ENCODE assay signal across 16 mouse cellular contexts in genomic region chr5:72184437-72185100, GRCm38 (mm10). TPM values are rescaled to one million over a fixed set of nuclear protein-coding genes. Genes with fewer than 3 reads are reported as not detected.
A peak's percentile ranks its signal among the peaks of the same experiment; 100 is the strongest.
DNase-seq lines count a peak whose midpoint lies in the region; ATAC-seq and TF ChIP-seq lines count a peak whose summit lies in the region.
"Had no signal": no experiment of that assay in that cellular context is flagged by ENCODE, and none has a peak within 500 bp of the region (broad histone marks: within the 10 kb centered on the region; RNA-seq: fewer than 3 reads in every experiment).

No protein-coding gene starts in this region.

- peak overlapping the region; percentile 82 for H3K27ac ChIP-seq in CH12.LX (ENCODE audit: insufficient read depth, low read depth)
- H3K27ac ChIP-seq in liver, postnatal 0 days (ENCODE audit: low read depth) = peak overlapping the region; percentile 72
- no peak overlapping the region for H3K27ac ChIP-seq in forebrain, embryonic 10.5 days
- H3K27ac ChIP-seq: heart, embryonic 15.5 days; hindbrain, embryonic 15.5 days; kidney, embryonic 15.5 days; limb, embryonic 15.5 days had no signal

- H3K27me3 ChIP-seq in CH12.LX (replicated peaks) (no peaks in the 10 kb centered on the region), G1E (ENCODE audit: insufficient read depth, low read length) (no peaks in the 10 kb centered on the region)
- H3K27me3 ChIP-seq in liver, postnatal 0 days (ENCODE audit: insufficient read depth, low read length) = no peaks in the 10 kb centered on the region
- no peaks in the 10 kb centered on the region for H3K27me3 ChIP-seq in forebrain, embryonic 10.5 days (ENCODE audit: poor library complexity, severe bottlenecking)
- H3K27me3 ChIP-seq: heart, embryonic 15.5 days; hindbrain, embryonic 15.5 days; kidney, embryonic 15.5 days; limb, embryonic 15.5 days had no signal

- WGBS in liver, postnatal 0 days (ENCODE audit: insufficient replicate concordance) = 49% methylated on average over 13 of the region's 13 CpGs
- 89% methylated on average over 13 of the region's 13 CpGs for WGBS in forebrain, embryonic 10.5 days

- peak overlapping the region; percentile 82 for H3K9ac ChIP-seq in CH12.LX (ENCODE audit: insufficient read depth, low read depth)
- no peak overlapping the region for H3K9ac ChIP-seq in liver, postnatal 0 days (replicated peaks)
- H3K9ac ChIP-seq: forebrain, postnatal 0 days; heart, embryonic 15.5 days; hindbrain, embryonic 15.5 days; kidney, embryonic 15.5 days; limb, embryonic 15.5 days had no signal

- in situ Hi-C loops in CH12.LX (cut with MboI; ENCODE audit: low pct_ligation_motif_present, low pct_unique_long_range_greater_than_20kb, low sequenced_read_pairs) = no loop called here

- dilution Hi-C loops in CH12.LX (cut with MboI; ENCODE audit: extremely low pct_ligation_motif_present, extremely low pct_unique_long_range_greater_than_20kb, low sequenced_read_pairs) = no loop called here

- H3K4me1 ChIP-seq in CH12.LX (ENCODE audit: control insufficient read depth in 1 of 2, insufficient read depth in 2 of 2) (peaks cover 20 to 31% of the 10 kb centered on the region in 2 experiments), G1E (ENCODE audit: insufficient read depth, low read depth, low read length) (peaks cover 57% of the 10 kb centered on the region)
- peaks cover 36% of the 10 kb centered on the region for H3K4me1 ChIP-seq in liver, postnatal 0 days (ENCODE audit: insufficient read depth)
- H3K4me1 ChIP-seq in forebrain, embryonic 10.5 days = peaks cover 3% of the 10 kb centered on the region; the same call in 1 of the 2 replicates
- H3K4me1 ChIP-seq: heart, embryonic 15.5 days; hindbrain, embryonic 15.5 days; kidney, embryonic 15.5 days; limb, embryonic 15.5 days had no signal

- no peak; the same call in 1 of the 2 replicates for TF ChIP-seq POLR2A in CH12.LX (IDR thresholded peaks at IDR 0.05; ENCODE audit: low read depth, low read length)

- H3K36me3 ChIP-seq in CH12.LX (replicated peaks in 1 of 2; ENCODE audit: control insufficient read depth in 1 of 2, insufficient read depth in 1 of 2, low read length in 1 of 2) (no peaks in the 10 kb centered on the region), G1E (replicated peaks) (no peaks in the 10 kb centered on the region)
- no peaks in the 10 kb centered on the region for H3K36me3 ChIP-seq in liver, postnatal 0 days (replicated peaks; ENCODE audit: insufficient read depth, low read length)
- H3K36me3 ChIP-seq in forebrain, embryonic 10.5 days (replicated peaks) = no peaks in the 10 kb centered on the region
- H3K36me3 ChIP-seq: heart, embryonic 15.5 days; hindbrain, embryonic 15.5 days; kidney, embryonic 15.5 days; limb, embryonic 15.5 days had no signal

- peak; percentile 28 for ATAC-seq in G1E (ENCODE audit: extremely low read depth, insufficient number of reproducible peaks, low FRiP score, poor library complexity, severe bottlenecking)
- peak; percentile 60 for ATAC-seq in granulocyte monocyte progenitor cell, adult 5-6 weeks (replicated peaks; ENCODE audit: poor library complexity, severe bottlenecking)
- peak; percentile 53 for ATAC-seq in liver, postnatal 0 days
- ATAC-seq: forebrain, postnatal 0 days had no signal

- DNase-seq in CH12.LX (ENCODE audit: extremely low read depth) = no peak
- DNase-seq in G1E (ENCODE audit: low spot score) = peak; percentile 20
- DNase-seq in liver, postnatal 0 days = no peak
- no peak for DNase-seq in urinary bladder, postnatal 36 days (ENCODE audit: low spot score in 2 of 2)
- DNase-seq in kidney, postnatal 4 days = no peak
- no peak for DNase-seq in cerebellum, postnatal 25 days
- no peak for DNase-seq in forebrain, embryonic 10.5 days (ENCODE audit: extremely low spot score, low spot score)
- DNase-seq: forebrain, postnatal 0 days; gastrocnemius, postnatal 14 days; right cerebral cortex, postnatal 14 days had no signal

- no peak for TF ChIP-seq RAD21 in CH12.LX (IDR thresholded peaks at IDR 0.05; ENCODE audit: low read depth, low read length)

- H3K9me3 ChIP-seq in CH12.LX (replicated peaks; ENCODE audit: low read length) = no peaks in the 10 kb centered on the region
- no peaks in the 10 kb centered on the region for H3K9me3 ChIP-seq in G1E (replicated peaks)
- no peaks in the 10 kb centered on the region for H3K9me3 ChIP-seq in liver, postnatal 0 days (ENCODE audit: low read length)
- H3K9me3 ChIP-seq in forebrain, embryonic 10.5 days = no peaks in the 10 kb centered on the region
- H3K9me3 ChIP-seq: heart, embryonic 15.5 days; hindbrain, embryonic 15.5 days; kidney, embryonic 15.5 days; limb, embryonic 15.5 days had no signal

- H3K4me2 ChIP-seq in CH12.LX (ENCODE audit: insufficient read depth, low read depth, poor library complexity, severe bottlenecking) = peak overlapping the region; percentile 87
- H3K4me2 ChIP-seq in liver, postnatal 0 days (ENCODE audit: low read depth, low read length) = peak overlapping the region; percentile 64
- H3K4me2 ChIP-seq: heart, embryonic 15.5 days; hindbrain, embryonic 15.5 days; kidney, embryonic 15.5 days; limb, embryonic 15.5 days had no signal

- no peak for TF ChIP-seq EP300 in CH12.LX (IDR thresholded peaks at IDR 0.05; ENCODE audit: low read length)
- TF ChIP-seq EP300 in liver, postnatal 0 days (IDR thresholded peaks at IDR 0.05; ENCODE audit: low read depth) = no peak

- H3K79me2 ChIP-seq in CH12.LX (replicated peaks; ENCODE audit: control insufficient read depth, extremely low read depth, insufficient read depth, poor library complexity, severe bottlenecking) = no peaks in the 10 kb centered on the region

- H3K4me3 ChIP-seq in CH12.LX (replicated peaks in 1 of 3; ENCODE audit: low read depth in 2 of 3, low read length in 2 of 3, poor library complexity in 1 of 3) = peak overlapping the region; percentile 46 to 56 (median 49)
- H3K4me3 ChIP-seq in G1E (ENCODE audit: low read depth, low read length) = peak overlapping the region; percentile 64
- peak overlapping the region; percentile 26 for H3K4me3 ChIP-seq in liver, postnatal 0 days (ENCODE audit: low read depth, low read length)
- H3K4me3 ChIP-seq in forebrain, embryonic 10.5 days = no peak overlapping the region
- H3K4me3 ChIP-seq: heart, embryonic 15.5 days; hindbrain, embryonic 15.5 days; kidney, embryonic 15.5 days; limb, embryonic 15.5 days; myocyte had no signal

- TF ChIP-seq CTCF in CH12.LX (conservative IDR thresholded peaks at IDR 0.05 in 1 of 2, IDR thresholded peaks at IDR 0.05 in 1 of 2; ENCODE audit: low read depth in 2 of 2, low read length in 2 of 2) (no peak), G1E (IDR thresholded peaks at IDR 0.05; ENCODE audit: low read depth, low read length) (no peak)
- no peak for TF ChIP-seq CTCF in liver, postnatal 0 days (IDR thresholded peaks at IDR 0.05; ENCODE audit: low read depth)

TF ChIP-seq in CH12.LX, 34 proteins besides CTCF, POLR2A, EP300 and RAD21:
- TF ChIP-seq NRF1 (IDR thresholded peaks at IDR 0.05; ENCODE audit: low read depth, low read length) = no peak
- TF ChIP-seq ZNF384 (IDR thresholded peaks at IDR 0.05; ENCODE audit: low read depth, low read length) = peak; percentile 64
- 0 out of 2 replicates have a peak, but pooled peaks have one; percentile 40 for TF ChIP-seq MXI1 (IDR thresholded peaks at IDR 0.05; ENCODE audit: low read depth, low read length)
- 0 out of 2 replicates have a peak, but pooled peaks have one; percentile 36 for TF ChIP-seq SIN3A (IDR thresholded peaks at IDR 0.05; ENCODE audit: low read length)
- no peak for TF ChIP-seq BHLHE40 (IDR thresholded peaks at IDR 0.05; ENCODE audit: low read depth, low read length)
- 0 out of 2 replicates have a peak, but pooled peaks have one; percentile 48 for TF ChIP-seq POLR2AphosphoS2 (IDR thresholded peaks at IDR 0.05; ENCODE audit: low read depth, low read length)
- TF ChIP-seq MAX (IDR thresholded peaks at IDR 0.05; ENCODE audit: low read length) = peak; percentile 53
- TF ChIP-seq KAT2A (IDR thresholded peaks at IDR 0.05; ENCODE audit: insufficient replicate concordance, low read length) = no peak
- TF ChIP-seq IRF4 (IDR thresholded peaks at IDR 0.05; ENCODE audit: low read depth, low read length) = no peak
- no peak for TF ChIP-seq MAZ (IDR thresholded peaks at IDR 0.05; ENCODE audit: low read depth, low read length)
- TF ChIP-seq ZMIZ1 (IDR thresholded peaks at IDR 0.05; ENCODE audit: low read depth, low read length) = 0 out of 2 replicates have a peak, but pooled peaks have one; percentile 18
- no peak for TF ChIP-seq HCFC1 (IDR thresholded peaks at IDR 0.05; ENCODE audit: low read depth, low read length)
- TF ChIP-seq RCOR1 (conservative IDR thresholded peaks at IDR 0.05; ENCODE audit: low read depth, low read length) = no peak
- TF ChIP-seq MEF2A (IDR thresholded peaks at IDR 0.05; ENCODE audit: borderline replicate concordance, low read depth, low read length) = 0 out of 2 replicates have a peak, but pooled peaks have one; percentile 20
- peak; percentile 72; the same call in 1 of the 2 replicates for TF ChIP-seq MYC (IDR thresholded peaks at IDR 0.05; ENCODE audit: low read depth, low read length)
- 0 out of 2 replicates have a peak, but pooled peaks have one; percentile 24 for TF ChIP-seq ELF1 (IDR thresholded peaks at IDR 0.05; ENCODE audit: low read depth, low read length)

RNA-seq across cellular contexts. Expression of gene Commd8, which starts 16.6 kb away (rescaled TPM):
- total RNA-seq in CH12.LX (2012; rRNA removed) (38.5 and 51.2 TPM in 2 replicates), CH12.LX (2014; rRNA removed) (106 and 134 TPM in 2 replicates), G1E (2014; fragmentation: Nextera tagmentation) (70.9 and 81.8 TPM in 2 replicates), G1E (2017) (118 and 144 TPM in 2 replicates)
- polyA plus RNA-seq in CH12.LX (2012; ENCODE audit: insufficient read length, low read depth) (47.4 and 71.2 TPM in 2 replicates), G1E (2012) (4.9 and 8.6 TPM in 2 replicates)
- 82.1 and 102 TPM in 2 replicates for total RNA-seq in granulocyte monocyte progenitor cell, adult 5-6 weeks (2014; fragmentation: Nextera tagmentation)
- total RNA-seq in granulocyte monocyte progenitor cell, adult 5-6 weeks (2017) = 69.2 and 82.3 TPM in 2 replicates
- 49.4 and 55.0 TPM in 2 replicates for polyA plus RNA-seq in liver, postnatal 0 days (2015; fragmentation: Nextera tagmentation; extraction: Ambion mirVana)
- polyA plus RNA-seq in forebrain, embryonic 10.5 days (2016; fragmentation: Nextera tagmentation; extraction: Ambion mirVana) = 153 and 161 TPM in 2 replicates
